26 mouse cellular contexts compared by ENCODE assay signal in the genomic region with DNA sequence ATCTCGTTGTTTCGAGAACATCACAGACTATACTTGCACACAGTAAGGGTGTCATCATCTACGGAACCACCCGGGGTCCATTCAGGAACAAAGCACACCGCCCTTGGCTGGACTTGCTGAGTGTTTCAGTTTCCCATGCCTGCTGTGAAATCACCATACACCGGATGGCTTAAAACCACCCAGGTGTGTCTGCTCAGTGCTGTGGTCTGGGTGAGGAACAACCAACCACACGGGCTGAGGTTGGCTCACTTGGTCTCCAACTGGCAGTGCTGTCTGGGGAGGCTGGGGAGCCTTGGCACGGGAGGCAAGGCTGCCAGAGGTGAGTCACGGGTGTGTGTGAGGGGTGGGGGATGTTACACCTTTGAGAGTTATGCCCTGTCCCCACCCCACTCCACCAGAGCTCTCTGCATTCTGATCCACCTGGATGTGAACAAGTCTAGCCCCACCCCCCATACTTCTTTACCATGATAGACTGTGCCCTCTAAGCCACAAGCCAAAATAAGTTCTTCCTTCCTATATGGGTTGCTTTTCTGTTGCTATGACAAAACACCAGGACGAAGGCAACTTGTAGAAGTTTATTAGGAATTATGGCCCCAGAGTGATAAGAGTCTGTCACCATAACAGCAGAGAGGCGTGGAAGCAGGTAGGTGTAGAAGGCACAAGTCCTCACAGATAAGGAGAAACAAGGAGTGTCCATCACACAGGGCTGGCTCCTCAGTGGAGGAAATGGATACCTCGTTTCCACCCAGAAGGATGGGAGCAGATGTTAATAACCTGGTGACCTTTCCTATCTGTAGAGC. TPM values are rescaled to one million over a fixed set of nuclear protein-coding genes. Genes with fewer than 3 reads are reported as not detected.
A peak's percentile ranks its signal among the peaks of the same experiment; 100 is the strongest.
DNase-seq lines count a peak whose midpoint lies in the region; ATAC-seq and TF ChIP-seq lines count a peak whose summit lies in the region.
"Had no signal": no experiment of that assay in that cellular context is flagged by ENCODE, and none has a peak within 500 bp of the region (broad histone marks: within the 10 kb centered on the region; RNA-seq: fewer than 3 reads in every experiment).

No protein-coding gene starts in this region.

- H3K9ac ChIP-seq in heart, embryonic 16.5 days (ENCODE audit: low read length) = no peak overlapping the region
- no peak overlapping the region for H3K9ac ChIP-seq in intestine, embryonic 14.5 days (ENCODE audit: low read length)
- no peak overlapping the region for H3K9ac ChIP-seq in intestine, postnatal 0 days (ENCODE audit: low read depth, low read length)
- H3K9ac ChIP-seq in forebrain, embryonic 13.5 days = no peak overlapping the region
- no peak overlapping the region for H3K9ac ChIP-seq in forebrain, embryonic 15.5 days (replicated peaks)
- H3K9ac ChIP-seq: embryonic facial prominence, embryonic 13.5 days; forebrain, postnatal 0 days; heart, embryonic 13.5 days; hindbrain, embryonic 15.5 days; limb, embryonic 13.5 days; midbrain, embryonic 12.5 days had no signal

- TF ChIP-seq POLR2A in small intestine, adult 2 months (IDR thresholded peaks at IDR 0.05; ENCODE audit: low read depth, low read length) = no peak

- H3K4me2 ChIP-seq in heart, embryonic 16.5 days (ENCODE audit: low read depth, low read length) = no peak overlapping the region
- H3K4me2 ChIP-seq in intestine, embryonic 14.5 days (ENCODE audit: low read length) = no peak overlapping the region
- peak overlapping the region; percentile 25; the same call in 1 of the 2 replicates for H3K4me2 ChIP-seq in intestine, postnatal 0 days (replicated peaks; ENCODE audit: low read depth)
- no peak overlapping the region for H3K4me2 ChIP-seq in forebrain, embryonic 13.5 days
- no peak overlapping the region for H3K4me2 ChIP-seq in forebrain, embryonic 15.5 days (replicated peaks)
- H3K4me2 ChIP-seq: embryonic facial prominence, embryonic 13.5 days; heart, embryonic 13.5 days; hindbrain, embryonic 15.5 days; limb, embryonic 13.5 days; liver, embryonic 11.5 days; midbrain, embryonic 12.5 days had no signal

- H3K27me3 ChIP-seq in heart, embryonic 16.5 days (ENCODE audit: control insufficient read depth, insufficient read depth, low read length) = no peaks in the 10 kb centered on the region
- H3K27me3 ChIP-seq in intestine, embryonic 14.5 days (replicated peaks; ENCODE audit: control insufficient read depth, insufficient read depth, low read length) = no peaks in the 10 kb centered on the region
- no peaks in the 10 kb centered on the region for H3K27me3 ChIP-seq in intestine, postnatal 0 days (replicated peaks; ENCODE audit: control insufficient read depth, insufficient read depth, low read length)
- no peaks in the 10 kb centered on the region for H3K27me3 ChIP-seq in small intestine, adult 2 months (ENCODE audit: control insufficient read depth, insufficient read depth, low read length)
- peaks cover 6% of the 10 kb centered on the region; the same call in 1 of the 2 replicates for H3K27me3 ChIP-seq in forebrain, embryonic 13.5 days
- H3K27me3 ChIP-seq in forebrain, embryonic 15.5 days = no peaks in the 10 kb centered on the region
- H3K27me3 ChIP-seq: embryonic facial prominence, embryonic 13.5 days; limb, embryonic 13.5 days; Patski had no signal

- no peaks in the 10 kb centered on the region for H3K4me1 ChIP-seq in heart, embryonic 16.5 days (ENCODE audit: control insufficient read depth, insufficient read depth, low read length)
- H3K4me1 ChIP-seq in intestine, embryonic 14.5 days (replicated peaks; ENCODE audit: control insufficient read depth, insufficient read depth, low read length) = no peaks in the 10 kb centered on the region
- H3K4me1 ChIP-seq in intestine, postnatal 0 days (replicated peaks; ENCODE audit: control insufficient read depth, insufficient read depth, low read length) = no peaks in the 10 kb centered on the region; the same call in 1 of the 2 replicates
- peaks cover 20% of the 10 kb centered on the region for H3K4me1 ChIP-seq in small intestine, adult 2 months (ENCODE audit: control insufficient read depth, insufficient read depth, insufficient read length, low read length)
- no peaks in the 10 kb centered on the region for H3K4me1 ChIP-seq in forebrain, embryonic 13.5 days
- H3K4me1 ChIP-seq in forebrain, embryonic 15.5 days = no peaks in the 10 kb centered on the region
- H3K4me1 ChIP-seq: heart, embryonic 13.5 days; hindbrain, embryonic 10.5 days; hindbrain, embryonic 15.5 days; limb, embryonic 13.5 days; midbrain, embryonic 12.5 days had no signal

- WGBS in heart, embryonic 16.5 days = 75% methylated on average over 12 of the region's 12 CpGs
- 72% methylated on average over 12 of the region's 12 CpGs for WGBS in intestine, embryonic 14.5 days
- 54% methylated on average over 12 of the region's 12 CpGs for WGBS in intestine, postnatal 0 days
- WGBS in small intestine, adult 2 months = 31% methylated on average over 12 of the region's 12 CpGs
- 91% methylated on average over 12 of the region's 12 CpGs for WGBS in forebrain, embryonic 13.5 days
- 87% methylated on average over 12 of the region's 12 CpGs for WGBS in forebrain, embryonic 15.5 days

- H3K27ac ChIP-seq in heart, embryonic 16.5 days (ENCODE audit: low read length) = no peak overlapping the region
- no peak overlapping the region for H3K27ac ChIP-seq in intestine, embryonic 14.5 days (ENCODE audit: low read depth)
- H3K27ac ChIP-seq in intestine, postnatal 0 days (ENCODE audit: low read depth, low read length) = 0 out of 2 replicates have a peak overlapping the region, but pooled peaks have one; percentile 47
- H3K27ac ChIP-seq in small intestine, adult 2 months (ENCODE audit: insufficient read depth, low read depth, low read length) = peak overlapping the region; percentile 87
- H3K27ac ChIP-seq in forebrain, embryonic 13.5 days = no peak overlapping the region
- H3K27ac ChIP-seq in forebrain, embryonic 15.5 days (replicated peaks) = no peak overlapping the region
- H3K27ac ChIP-seq: embryonic facial prominence, embryonic 13.5 days; forebrain, embryonic 10.5 days; heart, adult 2 months; heart, embryonic 13.5 days; hindbrain, embryonic 10.5 days; hindbrain, embryonic 15.5 days; limb, embryonic 13.5 days; midbrain, embryonic 12.5 days had no signal

- no peak for TF ChIP-seq CTCF in intestine, postnatal 0 days (IDR thresholded peaks at IDR 0.05; ENCODE audit: low read depth)
- TF ChIP-seq CTCF in small intestine, adult 2 months (IDR thresholded peaks at IDR 0.05; ENCODE audit: extremely low read depth, insufficient read length, insufficient replicate concordance, low read depth, low read length) = no peak

- no peak for DNase-seq in heart, adult 18-20 months
- DNase-seq in intestine, embryonic 14.5 days (ENCODE audit: low spot score) = no peak
- DNase-seq in spleen, adult 12 weeks (ENCODE audit: low spot score) = no peak
- DNase-seq: adrenal gland, postnatal 10 days; cerebellum, adult 11-12 months; cerebellum, adult 9-11 months; forebrain, postnatal 0 days; heart, adult 2 months; heart, postnatal 14 days; kidney, adult 11 months; kidney, postnatal 36 days had no signal

- H3K36me3 ChIP-seq in heart, embryonic 16.5 days (ENCODE audit: control insufficient read depth, insufficient read depth) = no peaks in the 10 kb centered on the region
- no peaks in the 10 kb centered on the region for H3K36me3 ChIP-seq in intestine, embryonic 14.5 days (ENCODE audit: control insufficient read depth, insufficient read depth, low read length)
- no peaks in the 10 kb centered on the region for H3K36me3 ChIP-seq in intestine, postnatal 0 days (ENCODE audit: control insufficient read depth, insufficient read depth)
- no peaks in the 10 kb centered on the region for H3K36me3 ChIP-seq in small intestine, adult 2 months (ENCODE audit: control insufficient read depth, insufficient read depth, low read length)
- H3K36me3 ChIP-seq in forebrain, embryonic 13.5 days (ENCODE audit: poor library complexity, severe bottlenecking) = no peaks in the 10 kb centered on the region
- H3K36me3 ChIP-seq in forebrain, embryonic 15.5 days = no peaks in the 10 kb centered on the region
- H3K36me3 ChIP-seq: embryonic facial prominence, embryonic 13.5 days; forebrain, embryonic 10.5 days; heart, embryonic 13.5 days; hindbrain, embryonic 10.5 days; hindbrain, embryonic 15.5 days; limb, embryonic 13.5 days; midbrain, embryonic 12.5 days had no signal

- no peak overlapping the region for H3K4me3 ChIP-seq in heart, embryonic 16.5 days (ENCODE audit: low read length)
- H3K4me3 ChIP-seq in intestine, embryonic 14.5 days (ENCODE audit: low read depth, low read length) = no peak overlapping the region
- no peak overlapping the region for H3K4me3 ChIP-seq in intestine, postnatal 0 days (ENCODE audit: low read depth, low read length)
- H3K4me3 ChIP-seq in small intestine, adult 2 months (ENCODE audit: low read depth, low read length) = no peak overlapping the region
- H3K4me3 ChIP-seq in forebrain, embryonic 13.5 days = no peak overlapping the region
- no peak overlapping the region for H3K4me3 ChIP-seq in forebrain, embryonic 15.5 days
- H3K4me3 ChIP-seq: embryonic facial prominence, embryonic 13.5 days; forebrain, embryonic 10.5 days; heart, adult 2 months; heart, embryonic 13.5 days; hindbrain, embryonic 10.5 days; hindbrain, embryonic 15.5 days; limb, embryonic 13.5 days; midbrain, embryonic 12.5 days had no signal

- ATAC-seq in heart, embryonic 16.5 days (replicated peaks; ENCODE audit: extremely low read depth, insufficient read depth, low FRiP score) = peak; percentile 23; the same call in 1 of the 2 replicates
- ATAC-seq in intestine, embryonic 14.5 days (replicated peaks; ENCODE audit: low FRiP score, low TSS enrichment, low read depth) = peak; percentile 67; the same call in 1 of the 2 replicates
- peak; percentile 98 for ATAC-seq in intestine, postnatal 0 days
- ATAC-seq in forebrain, embryonic 13.5 days = no peak
- ATAC-seq in forebrain, embryonic 15.5 days (replicated peaks) = no peak
- ATAC-seq: forebrain, postnatal 0 days; Patski had no signal

- H3K9me3 ChIP-seq in heart, embryonic 16.5 days (replicated peaks; ENCODE audit: control insufficient read depth, low read length) = peaks cover 4% of the 10 kb centered on the region; the same call in 1 of the 2 replicates
- no peaks in the 10 kb centered on the region for H3K9me3 ChIP-seq in intestine, embryonic 14.5 days (ENCODE audit: control insufficient read depth, low read length)
- H3K9me3 ChIP-seq in intestine, postnatal 0 days (ENCODE audit: control insufficient read depth) = no peaks in the 10 kb centered on the region
- H3K9me3 ChIP-seq in forebrain, embryonic 13.5 days (replicated peaks) = no peaks in the 10 kb centered on the region
- no peaks in the 10 kb centered on the region for H3K9me3 ChIP-seq in forebrain, embryonic 15.5 days
- H3K9me3 ChIP-seq: embryonic facial prominence, embryonic 13.5 days; forebrain, embryonic 10.5 days; heart, embryonic 13.5 days; hindbrain, embryonic 10.5 days; hindbrain, embryonic 15.5 days; limb, embryonic 13.5 days had no signal

RNA-seq across cellular contexts. Expression of gene Itpripl2, which starts 7.4 kb away (rescaled TPM):
- 4.1 and 4.9 TPM in 2 replicates for polyA plus RNA-seq in heart, embryonic 16.5 days (2015; fragmentation: Nextera tagmentation; extraction: Ambion mirVana)
- 10 to 100 TPM; 19.1 to 23.7 TPM for total RNA-seq in heart, adult 18-20 months (2021)
- polyA plus RNA-seq in intestine, embryonic 14.5 days (2014; fragmentation: Nextera tagmentation; extraction: Ambion mirVana) = 2.6 and 2.8 TPM in 2 replicates
- polyA plus RNA-seq in intestine, postnatal 0 days (2015; fragmentation: Nextera tagmentation; extraction: Ambion mirVana) = 4.6 and 5.6 TPM in 2 replicates
- polyA plus RNA-seq in small intestine, adult 2 months (2012; rRNA removed) = 12.4 and 31.6 TPM in 2 replicates
- polyA plus RNA-seq in forebrain, embryonic 13.5 days (2015; fragmentation: Nextera tagmentation; extraction: Ambion mirVana) = 0.67 and 0.74 TPM in 2 replicates
- polyA plus RNA-seq in forebrain, embryonic 15.5 days (2015; fragmentation: Nextera tagmentation; extraction: Ambion mirVana) = 0.75 and 0.81 TPM in 2 replicates

RNA-seq across cellular contexts. Expression of gene Coq7, which starts 34.0 kb away (rescaled TPM):
- polyA plus RNA-seq in heart, embryonic 16.5 days (2015; fragmentation: Nextera tagmentation; extraction: Ambion mirVana) = 173 and 177 TPM in 2 replicates
- total RNA-seq in heart, adult 18-20 months (2021) = 100 to 1,000 TPM; 120 to 126 TPM
- 139 and 142 TPM in 2 replicates for polyA plus RNA-seq in intestine, embryonic 14.5 days (2014; fragmentation: Nextera tagmentation; extraction: Ambion mirVana)
- 123 and 139 TPM in 2 replicates for polyA plus RNA-seq in intestine, postnatal 0 days (2015; fragmentation: Nextera tagmentation; extraction: Ambion mirVana)
- 26.8 and 45.1 TPM in 2 replicates for polyA plus RNA-seq in small intestine, adult 2 months (2012; rRNA removed)
- 109 and 119 TPM in 2 replicates for polyA plus RNA-seq in forebrain, embryonic 13.5 days (2015; fragmentation: Nextera tagmentation; extraction: Ambion mirVana)
- 79.1 and 85.4 TPM in 2 replicates for polyA plus RNA-seq in forebrain, embryonic 15.5 days (2015; fragmentation: Nextera tagmentation; extraction: Ambion mirVana)

RNA-seq across cellular contexts. Expression of gene Syt17, which starts 51.2 kb away (rescaled TPM):
- polyA plus RNA-seq in heart, embryonic 16.5 days (2015; fragmentation: Nextera tagmentation; extraction: Ambion mirVana) = 1.9 and 2.1 TPM in 2 replicates
- total RNA-seq in heart, adult 18-20 months (2021) = 1 to 10 TPM in 1 of 2 experiments, under 1 TPM in 1; 0.57 to 1.2 TPM
- polyA plus RNA-seq in intestine, embryonic 14.5 days (2014; fragmentation: Nextera tagmentation; extraction: Ambion mirVana) = 8.3 and 9.1 TPM in 2 replicates
- polyA plus RNA-seq in intestine, postnatal 0 days (2015; fragmentation: Nextera tagmentation; extraction: Ambion mirVana) = 3.0 and 3.4 TPM in 2 replicates
- polyA plus RNA-seq in small intestine, adult 2 months (2012; rRNA removed) = 1.7 and 2.9 TPM in 2 replicates
- polyA plus RNA-seq in forebrain, embryonic 13.5 days (2015; fragmentation: Nextera tagmentation; extraction: Ambion mirVana) = 3.2 and 4.7 TPM in 2 replicates
- polyA plus RNA-seq in forebrain, embryonic 15.5 days (2015; fragmentation: Nextera tagmentation; extraction: Ambion mirVana) = 5.9 and 6.5 TPM in 2 replicates
- total RNA-seq: MEL had no signal

Comparison
In these comparisons a context has a peak if more than half of its experiments do, and no peak if none do; other contexts are left out.
1. H3K27ac ChIP-seq: peak in intestine, postnatal 0 days (single experiment) and small intestine, adult 2 months (single experiment); none in heart, embryonic 16.5 days (single experiment), intestine, embryonic 14.5 days (single experiment), forebrain, embryonic 13.5 days (single experiment) and forebrain, embryonic 15.5 days (single experiment).
2. ATAC-seq: peak in heart, embryonic 16.5 days (single experiment), intestine, embryonic 14.5 days (single experiment) and intestine, postnatal 0 days (single experiment); none in forebrain, embryonic 13.5 days (single experiment) and forebrain, embryonic 15.5 days (single experiment).